Mouse (Mus musculus) forebrain, embryonic 14.5 days (tissue): Measurements from ENCODE around the gene Prl2c5. TPM values are rescaled to one million over a fixed set of nuclear protein-coding genes. Genes with fewer than 3 reads are reported as not detected.

Source experiments
- polyA plus RNA-seq: library from polyadenylated mRNA; unstranded; fragments of >200 nt; fragmentation: Nextera tagmentation; extraction: Ambion mirVana; gene quantifications from 2 replicates; pipeline ENCODE4 v1.2.1, GENCODE M21; 2014

The Prl2c5 gene
- polyA plus RNA-seq, 1 experiment from 2014 or later = not detected

Other genes with a start within 250 kb of the Prl2c5 start
- not detected in 2 replicates for gene Prl2c2, start 177.3 kb upstream of the Prl2c5 start, polyA plus RNA-seq
- 21.4 and 24.0 TPM in 2 replicates for gene Gpr137b, start 211.3 kb downstream of the Prl2c5 start, polyA plus RNA-seq